Mouse (Mus musculus) hindbrain, embryonic 11.5 days (tissue): ENCODE results near the gene Slc25a34. TPM values are rescaled to one million over a fixed set of nuclear protein-coding genes. Genes with fewer than 3 reads are reported as not detected.

Source experiments
- ATAC-seq: fragments of 200-750 bp; cut with Nextera tagmentation; 2 replicates; pipeline ENCODE4 v1.8.0; 2017; ENCODE audit warnings: mild to moderate bottlenecking, moderate TSS enrichment, moderate library complexity; ENCODE audit not compliant: low FRiP score
- DNase-seq: peaks from one replicate; pipeline ENCODE4 v3.0.0-alpha.2; 2015; ENCODE audit warnings: low spot score
- H3K27ac ChIP-seq: fragments of 300-500 bp; sonication (generic); 2 replicates; pipeline ENCODE4 v1.5.1; 2014; ENCODE audit warnings: mild to moderate bottlenecking, low read depth, low read length
- H3K27me3 ChIP-seq: fragments of 300-500 bp; sonication (generic); 2 replicates; pipeline ENCODE4 v1.6.1; 2014; ENCODE audit warnings: mild to moderate bottlenecking, low read length, moderate library complexity, mixed read lengths; ENCODE audit not compliant: control insufficient read depth, insufficient read depth
- H3K36me3 ChIP-seq: fragments of 300-500 bp; sonication (generic); 2 replicates; pipeline ENCODE4 v1.6.1; 2014; ENCODE audit warnings: mild to moderate bottlenecking, low read length, moderate library complexity, mixed read lengths; ENCODE audit not compliant: control insufficient read depth, insufficient read depth
- H3K4me1 ChIP-seq: fragments of 300-500 bp; sonication (generic); replicated peaks from 2 replicates; pipeline ENCODE4 v1.6.1; 2014; ENCODE audit warnings: low read length, mixed read lengths; ENCODE audit not compliant: control insufficient read depth, insufficient read depth
- H3K4me2 ChIP-seq: fragments of 300-500 bp; sonication (generic); replicated peaks from 2 replicates; pipeline ENCODE4 v1.6.1; 2014; ENCODE audit warnings: mild to moderate bottlenecking, low read depth, low read length
- H3K4me3 ChIP-seq: fragments of 300-500 bp; sonication (generic); 2 replicates; pipeline ENCODE4 v1.5.1; 2014; ENCODE audit warnings: low read depth, low read length
- H3K9ac ChIP-seq: fragments of 300-500 bp; sonication (generic); 2 replicates; pipeline ENCODE4 v1.6.1; 2014; ENCODE audit warnings: low read depth, low read length
- H3K9me3 ChIP-seq: fragments of 300-500 bp; sonication (generic); 2 replicates; pipeline ENCODE4 v1.6.1; 2016; ENCODE audit warnings: low read length; ENCODE audit not compliant: control insufficient read depth
- WGBS: fragments of 180-500 bp; shearing (Covaris S2); extraction: QIAGEN DNeasy Blood & Tissue Kit; methylation state at CpG from one replicate; pipeline ENCODE4 v1.1.7; 2014; 5-methylcytosine and 5-hydroxymethylcytosine counted together
- polyA plus RNA-seq: library from polyadenylated mRNA; unstranded; fragments of >200 nt; fragmentation: Nextera tagmentation; extraction: Ambion mirVana; gene quantifications from 2 replicates; pipeline ENCODE4 v1.2.1, GENCODE M21; 2014

Slc25a34 gene
- polyA plus RNA-seq, 1 experiment from 2014 or later: not detected

GRCm38 (mm10) chr4:141649244-141649643 is 25.6 kb upstream of the Slc25a34 start:
- H3K4me2 ChIP-seq: no peak overlapping the region
- no peaks in the 10 kb centered on the region for H3K27me3 ChIP-seq
- no peaks in the 10 kb centered on the region for H3K36me3 ChIP-seq
- H3K9ac ChIP-seq: no peak overlapping the region
- no peak overlapping the region for H3K27ac ChIP-seq
- H3K4me1 ChIP-seq: no peaks in the 10 kb centered on the region
- no peak for ATAC-seq
- no peaks in the 10 kb centered on the region for H3K9me3 ChIP-seq
- H3K4me3 ChIP-seq: no peak overlapping the region
- no peak for DNase-seq
- WGBS: 80% methylated on average over 6 of the region's 6 CpGs

- no peaks in the 10 kb centered on the region for H3K36me3 ChIP-seq
- DNase-seq (no peak), ATAC-seq (no peak)
- no peaks in the 10 kb centered on the region for H3K4me1 ChIP-seq
- no peak overlapping the region for H3K4me2 ChIP-seq
- no peak overlapping the region for H3K4me3 ChIP-seq
- H3K27me3 ChIP-seq: no peaks in the 10 kb centered on the region
- H3K27ac ChIP-seq: no peak overlapping the region
- H3K9me3 ChIP-seq: no peaks in the 10 kb centered on the region
- 95% methylated on average over 5 of the region's 5 CpGs for WGBS
- no peak overlapping the region for H3K9ac ChIP-seq
Measured at GRCm38 (mm10) chr4:141648262-141648661, 24.6 kb upstream of the Slc25a34 start.

GRCm38 (mm10) chr4:141647187-141647586 is 23.6 kb upstream of the Slc25a34 start:
- Histone ChIP-seq H3K36me3 (no peaks in the 10 kb centered on the region), H3K4me3 (no peak overlapping the region)

GRCm38 (mm10) chr4:141645988-141646387 is 22.4 kb upstream of the Slc25a34 start:
- Histone ChIP-seq H3K4me2 (no peak overlapping the region), H3K4me1 (no peaks in the 10 kb centered on the region), H3K27me3 (no peaks in the 10 kb centered on the region), H3K4me3 (no peak overlapping the region), H3K36me3 (no peaks in the 10 kb centered on the region), H3K9ac (no peak overlapping the region), H3K27ac (no peak overlapping the region), H3K9me3 (no peaks in the 10 kb centered on the region)
- ATAC-seq (no peak), DNase-seq (no peak)
- 95% methylated on average over 8 of the region's 8 CpGs for WGBS

More at GRCm38 (mm10) chr4:141647187-141647586, 23.6 kb upstream of the Slc25a34 start:
- H3K27me3 ChIP-seq: no peaks in the 10 kb centered on the region
- H3K4me2 ChIP-seq: no peak overlapping the region
- no peak overlapping the region for H3K9ac ChIP-seq
- no peak for ATAC-seq
- no peak for DNase-seq
- 89% methylated on average over 3 of the region's 3 CpGs for WGBS
- no peaks in the 10 kb centered on the region for H3K9me3 ChIP-seq
- no peak overlapping the region for H3K27ac ChIP-seq
- H3K4me1 ChIP-seq: no peaks in the 10 kb centered on the region

GRCm38 (mm10) chr4:141643118-141643855 is 19.7 kb upstream of the Slc25a34 start:
- no peaks in the 10 kb centered on the region for H3K36me3 ChIP-seq
- DNase-seq (no peak), ATAC-seq (no peak)
- H3K27ac ChIP-seq: no peak overlapping the region
- no peak overlapping the region for H3K4me3 ChIP-seq
- 75% methylated on average over 7 of the region's 7 CpGs for WGBS
- no peak overlapping the region for H3K4me2 ChIP-seq
- no peaks in the 10 kb centered on the region for H3K4me1 ChIP-seq
- H3K9ac ChIP-seq: no peak overlapping the region
- no peaks in the 10 kb centered on the region for H3K27me3 ChIP-seq
- no peaks in the 10 kb centered on the region for H3K9me3 ChIP-seq

GRCm38 (mm10) chr4:141641961-141642811 is 18.6 kb upstream of the Slc25a34 start:
- Histone ChIP-seq H3K4me3 (no peak overlapping the region), H3K4me1 (no peaks in the 10 kb centered on the region), H3K4me2 (no peak overlapping the region), H3K9me3 (no peaks in the 10 kb centered on the region), H3K27me3 (no peaks in the 10 kb centered on the region), H3K9ac (no peak overlapping the region), H3K27ac (no peak overlapping the region), H3K36me3 (0 out of 2 replicates have a peak, but pooled peaks cover 2% of the 10 kb centered on the region)
- DNase-seq (no peak), ATAC-seq (no peak)
- WGBS: 90% methylated on average over 25 of the region's 25 CpGs

- Histone ChIP-seq H3K27ac (no peak overlapping the region), H3K27me3 (no peaks in the 10 kb centered on the region), H3K4me1 (no peaks in the 10 kb centered on the region), H3K4me2 (no peak overlapping the region), H3K9me3 (no peaks in the 10 kb centered on the region), H3K36me3 (0 out of 2 replicates have a peak, but pooled peaks cover 2% of the 10 kb centered on the region), H3K9ac (no peak overlapping the region), H3K4me3 (no peak overlapping the region)
- WGBS: 96% methylated on average over 7 of the region's 7 CpGs
- ATAC-seq (no peak), DNase-seq (no peak)
Measured at GRCm38 (mm10) chr4:141641353-141641771, 17.7 kb upstream of the Slc25a34 start.

GRCm38 (mm10) chr4:141639474-141639873 is 15.9 kb upstream of the Slc25a34 start:
- H3K36me3 ChIP-seq: peaks cover 2% of the 10 kb centered on the region; the same call in 1 of the 2 replicates

More at GRCm38 (mm10) chr4:141639474-141639873, 15.9 kb upstream of the Slc25a34 start:
- Histone ChIP-seq H3K4me1 (no peaks in the 10 kb centered on the region), H3K4me2 (no peak overlapping the region), H3K4me3 (no peak overlapping the region), H3K9ac (no peak overlapping the region), H3K27me3 (no peaks in the 10 kb centered on the region), H3K9me3 (no peaks in the 10 kb centered on the region), H3K27ac (no peak overlapping the region)
- no peak for ATAC-seq
- no peak for DNase-seq
- 72% methylated on average over 11 of the region's 11 CpGs for WGBS
